Mouse (Mus musculus): ENCODE data around the gene Smyd5. TPM values are rescaled to one million over a fixed set of nuclear protein-coding genes. Genes with fewer than 3 reads are reported as not detected.

Smyd5 gene
- polyA plus RNA-seq, 1 experiment, result 42.3 TPM

- Histone ChIP-seq H3K27me3 (ENCODE audit: control insufficient read depth, insufficient read depth, low read length, poor library complexity, severe bottlenecking) (no peaks in the 10 kb centered on the region), H3K9ac (ENCODE audit: low read depth, poor library complexity, severe bottlenecking) (no peak overlapping the region), H3K27ac (ENCODE audit: insufficient read depth, low read length) (no peak overlapping the region), H3K4me3 (ENCODE audit: low read depth, low read length) (0 out of 2 replicates have a peak overlapping the region, but pooled peaks have one; percentile 5), H3K9me3 (replicated peaks; ENCODE audit: control insufficient read depth, insufficient read depth, low read length, poor library complexity, severe bottlenecking) (no peaks in the 10 kb centered on the region), H3K4me1 (ENCODE audit: control insufficient read depth, insufficient read depth, low read length) (peaks cover 5% of the 10 kb centered on the region), H3K36me3 (ENCODE audit: control insufficient read depth, insufficient read depth, low read length, poor library complexity, severe bottlenecking) (no peaks in the 10 kb centered on the region)
- TF ChIP-seq POLR2A (IDR thresholded peaks at IDR 0.05; ENCODE audit: insufficient read depth, low read length) (no peak), CTCF (IDR thresholded peaks at IDR 0.05; ENCODE audit: low read depth, low read length) (peak; percentile 17), EP300 (IDR thresholded peaks at IDR 0.05; ENCODE audit: insufficient read depth, low read depth, low read length) (no peak)
Observed at GRCm38 (mm10) chr6:85478416-85478815, 46.6 kb downstream of the Smyd5 start.

- Histone ChIP-seq H3K36me3 (ENCODE audit: control insufficient read depth, insufficient read depth, low read length, poor library complexity, severe bottlenecking) (no peaks in the 10 kb centered on the region), H3K9ac (ENCODE audit: low read depth, poor library complexity, severe bottlenecking) (no peak overlapping the region), H3K27me3 (ENCODE audit: control insufficient read depth, insufficient read depth, low read length, poor library complexity, severe bottlenecking) (peaks cover 8% of the 10 kb centered on the region), H3K27ac (ENCODE audit: insufficient read depth, low read length) (no peak overlapping the region), H3K9me3 (replicated peaks; ENCODE audit: control insufficient read depth, insufficient read depth, low read length, poor library complexity, severe bottlenecking) (no peaks in the 10 kb centered on the region), H3K4me3 (ENCODE audit: low read depth, low read length) (no peak overlapping the region), H3K4me1 (ENCODE audit: control insufficient read depth, insufficient read depth, low read length) (peaks cover 5% of the 10 kb centered on the region)
- no peak for TF ChIP-seq EP300 (IDR thresholded peaks at IDR 0.05; ENCODE audit: insufficient read depth, low read depth, low read length)
- no peak for TF ChIP-seq CTCF (IDR thresholded peaks at IDR 0.05; ENCODE audit: low read depth, low read length)
- no peak for TF ChIP-seq POLR2A (IDR thresholded peaks at IDR 0.05; ENCODE audit: insufficient read depth, low read length)
Observed at GRCm38 (mm10) chr6:85479979-85480378, 48.2 kb downstream of the Smyd5 start.

- H3K4me3 ChIP-seq (ENCODE audit: low read depth, low read length), result no peak overlapping the region
- no peak overlapping the region for H3K27ac ChIP-seq (ENCODE audit: insufficient read depth, low read length)
- H3K4me1 ChIP-seq (ENCODE audit: control insufficient read depth, insufficient read depth, low read length), result peaks cover 4% of the 10 kb centered on the region
- no peaks in the 10 kb centered on the region for H3K9me3 ChIP-seq (replicated peaks; ENCODE audit: control insufficient read depth, insufficient read depth, low read length, poor library complexity, severe bottlenecking)
- peaks cover 8% of the 10 kb centered on the region for H3K27me3 ChIP-seq (ENCODE audit: control insufficient read depth, insufficient read depth, low read length, poor library complexity, severe bottlenecking)
- no peaks in the 10 kb centered on the region for H3K36me3 ChIP-seq (ENCODE audit: control insufficient read depth, insufficient read depth, low read length, poor library complexity, severe bottlenecking)
- H3K9ac ChIP-seq (ENCODE audit: low read depth, poor library complexity, severe bottlenecking), result no peak overlapping the region
- no peak for TF ChIP-seq POLR2A (IDR thresholded peaks at IDR 0.05; ENCODE audit: insufficient read depth, low read length)
- no peak for TF ChIP-seq EP300 (IDR thresholded peaks at IDR 0.05; ENCODE audit: insufficient read depth, low read depth, low read length)
- TF ChIP-seq CTCF (IDR thresholded peaks at IDR 0.05; ENCODE audit: low read depth, low read length), result no peak
Observed at GRCm38 (mm10) chr6:85480685-85481084, 48.9 kb downstream of the Smyd5 start.

- Histone ChIP-seq H3K9ac (ENCODE audit: low read depth, poor library complexity, severe bottlenecking) (peak overlapping the region; percentile 5; the same call in 1 of the 2 replicates), H3K27ac (ENCODE audit: insufficient read depth, low read length) (no peak overlapping the region), H3K36me3 (ENCODE audit: control insufficient read depth, insufficient read depth, low read length, poor library complexity, severe bottlenecking) (no peaks in the 10 kb centered on the region), H3K4me1 (ENCODE audit: control insufficient read depth, insufficient read depth, low read length) (no peaks in the 10 kb centered on the region), H3K27me3 (ENCODE audit: control insufficient read depth, insufficient read depth, low read length, poor library complexity, severe bottlenecking) (peaks cover 8% of the 10 kb centered on the region), H3K9me3 (replicated peaks; ENCODE audit: control insufficient read depth, insufficient read depth, low read length, poor library complexity, severe bottlenecking) (no peaks in the 10 kb centered on the region), H3K4me3 (ENCODE audit: low read depth, low read length) (peak overlapping the region; percentile 56)
- TF ChIP-seq CTCF (IDR thresholded peaks at IDR 0.05; ENCODE audit: low read depth, low read length), result no peak
- TF ChIP-seq EP300 (IDR thresholded peaks at IDR 0.05; ENCODE audit: insufficient read depth, low read depth, low read length), result no peak
- no peak for TF ChIP-seq POLR2A (IDR thresholded peaks at IDR 0.05; ENCODE audit: insufficient read depth, low read length)
Observed at GRCm38 (mm10) chr6:85483843-85484721, 52.3 kb downstream of the Smyd5 start.

GRCm38 (mm10) chr6:85485738-85486137, 53.9 kb downstream of the Smyd5 start:
- no peak for TF ChIP-seq EP300 (IDR thresholded peaks at IDR 0.05; ENCODE audit: insufficient read depth, low read depth, low read length)
- Histone ChIP-seq H3K9me3 (replicated peaks; ENCODE audit: control insufficient read depth, insufficient read depth, low read length, poor library complexity, severe bottlenecking) (no peaks in the 10 kb centered on the region), H3K27ac (ENCODE audit: insufficient read depth, low read length) (no peak overlapping the region), H3K36me3 (ENCODE audit: control insufficient read depth, insufficient read depth, low read length, poor library complexity, severe bottlenecking) (no peaks in the 10 kb centered on the region), H3K27me3 (ENCODE audit: control insufficient read depth, insufficient read depth, low read length, poor library complexity, severe bottlenecking) (peaks cover 8% of the 10 kb centered on the region), H3K9ac (ENCODE audit: low read depth, poor library complexity, severe bottlenecking) (no peak overlapping the region), H3K4me1 (ENCODE audit: control insufficient read depth, insufficient read depth, low read length) (no peaks in the 10 kb centered on the region), H3K4me3 (ENCODE audit: low read depth, low read length) (no peak overlapping the region)

GRCm38 (mm10) chr6:85488510-85488909, 56.7 kb downstream of the Smyd5 start:
- Histone ChIP-seq H3K4me1 (ENCODE audit: control insufficient read depth, insufficient read depth, low read length) (no peaks in the 10 kb centered on the region), H3K4me3 (ENCODE audit: low read depth, low read length) (no peak overlapping the region), H3K9me3 (replicated peaks; ENCODE audit: control insufficient read depth, insufficient read depth, low read length, poor library complexity, severe bottlenecking) (no peaks in the 10 kb centered on the region), H3K36me3 (ENCODE audit: control insufficient read depth, insufficient read depth, low read length, poor library complexity, severe bottlenecking) (no peaks in the 10 kb centered on the region), H3K27me3 (ENCODE audit: control insufficient read depth, insufficient read depth, low read length, poor library complexity, severe bottlenecking) (peaks cover 8% of the 10 kb centered on the region), H3K27ac (ENCODE audit: insufficient read depth, low read length) (no peak overlapping the region), H3K9ac (ENCODE audit: low read depth, poor library complexity, severe bottlenecking) (no peak overlapping the region)
- TF ChIP-seq EP300 (IDR thresholded peaks at IDR 0.05; ENCODE audit: insufficient read depth, low read depth, low read length) (no peak), CTCF (IDR thresholded peaks at IDR 0.05; ENCODE audit: low read depth, low read length) (no peak), POLR2A (IDR thresholded peaks at IDR 0.05; ENCODE audit: insufficient read depth, low read length) (no peak)
